Mouse (Mus musculus): ENCODE measurements around the gene Gm49369.

DNA sequence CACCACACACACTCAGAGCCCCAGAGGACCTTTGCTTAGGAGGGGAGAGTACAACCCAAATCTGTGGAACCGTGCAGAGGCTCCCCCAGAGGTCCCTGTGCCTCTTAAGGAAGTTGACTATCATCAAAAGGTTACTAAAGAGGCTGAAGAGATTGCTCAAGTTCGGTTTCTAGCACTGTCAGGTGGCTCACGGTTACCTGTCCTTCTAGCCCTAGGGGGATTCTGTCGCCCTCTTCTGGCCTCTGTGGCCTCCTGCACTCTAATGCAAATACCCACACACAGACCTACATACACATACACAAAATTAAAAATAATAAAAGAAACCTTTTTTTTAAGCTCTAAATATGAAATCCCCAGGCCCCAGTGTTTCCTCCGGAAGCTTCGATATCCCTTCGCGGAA is 36.2 kb upstream of the Gm49369 start:
- TF ChIP-seq CTCF (IDR thresholded peaks at IDR 0.05; ENCODE audit: low read depth, low read length) (no peak), POLR2A (IDR thresholded peaks at IDR 0.05; ENCODE audit: extremely low read depth, insufficient read depth, low read length) (no peak)
